Mouse (Mus musculus) hindbrain, embryonic 16.5 days (tissue): ENCODE results near the gene Scmh1. TPM values are rescaled to one million over a fixed set of nuclear protein-coding genes. Genes with fewer than 3 reads are reported as not detected.

ENCODE experiments used
- polyA plus RNA-seq: library from polyadenylated mRNA; unstranded; fragments of >200 nt; fragmentation: Nextera tagmentation; extraction: Ambion mirVana; gene quantifications from 2 replicates; pipeline ENCODE4 v1.2.1, GENCODE M21; 2015

Scmh1 gene
- polyA plus RNA-seq, 1 experiment from 2014 or later: 74.5 TPM

Other genes with a start within 250 kb of the Scmh1 start
- 0.31 TPM in 1 of 2 replicates, not detected in the other for gene Edn2, start 244.1 kb upstream of the Scmh1 start, polyA plus RNA-seq
- 0.85 and 1.1 TPM in 2 replicates for gene Foxo6, start 117.9 kb upstream of the Scmh1 start, polyA plus RNA-seq
- not detected in 2 replicates for gene Slfnl1, start 127.0 kb downstream of the Scmh1 start, polyA plus RNA-seq
- 76.4 and 77.1 TPM in 2 replicates for gene Ctps, start 165.0 kb downstream of the Scmh1 start, polyA plus RNA-seq
- gene Gm8439, start 183.5 kb downstream of the Scmh1 start, polyA plus RNA-seq: not detected in 2 replicates